Mouse (Mus musculus): ENCODE measurements around the gene Sf3a3.

Gene Sf3a3

GRCm38 (mm10) chr4:124714545-124715481 is at the start of gene Sf3a3:
Sf3a3 (plus strand) TSS chr4:124714776.
- DNase-seq = peak; percentile 94

DNA sequence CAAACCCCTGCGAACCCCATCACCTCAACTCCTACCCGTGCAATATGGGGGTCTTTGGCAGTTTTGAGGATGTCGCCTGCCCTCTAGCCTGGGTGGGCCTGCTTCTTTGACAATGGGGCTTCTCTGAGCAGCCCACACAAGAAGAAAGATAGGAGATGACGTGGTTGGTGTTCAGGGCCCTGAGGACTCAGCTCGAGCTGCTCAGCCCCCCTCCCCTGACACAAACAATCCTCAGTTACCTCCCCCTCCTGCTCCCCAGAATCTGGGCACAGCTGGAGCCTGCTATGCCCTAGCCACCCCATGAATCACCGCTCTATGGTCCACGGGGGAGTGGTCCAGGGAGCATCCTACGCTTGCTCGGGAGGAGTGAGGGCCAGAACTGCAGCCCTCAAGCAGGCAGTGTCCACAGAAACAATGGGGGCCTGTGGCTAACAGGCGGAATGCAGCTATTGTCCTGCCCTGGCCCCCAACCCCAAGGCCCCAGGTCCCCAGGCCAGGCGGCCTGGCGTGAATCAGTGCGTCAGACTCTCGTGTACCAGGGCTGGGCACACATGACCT is 47.0 kb upstream of the Sf3a3 start:
- peak; percentile 22 for DNase-seq

DNA sequence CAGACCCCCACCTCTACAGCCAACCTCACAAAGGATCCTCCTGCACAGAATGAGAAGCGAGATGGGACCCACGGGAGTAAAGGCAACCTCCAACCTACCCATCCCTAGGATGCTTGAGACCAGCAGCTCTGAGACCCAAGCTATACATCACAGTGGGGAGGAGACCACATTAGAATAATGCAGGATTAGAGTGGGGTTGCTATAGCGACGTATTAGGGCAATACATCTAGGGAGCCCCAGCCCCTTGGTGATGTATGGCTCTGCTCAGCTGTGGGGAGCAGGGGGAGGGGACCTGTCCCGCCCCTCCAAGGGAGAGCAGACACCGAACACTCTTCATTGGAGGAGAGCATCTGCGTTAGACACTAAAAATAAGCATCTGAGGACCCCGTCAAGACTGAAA is 46.5 kb upstream of the Sf3a3 start:
- DNase-seq = no peak

DNA sequence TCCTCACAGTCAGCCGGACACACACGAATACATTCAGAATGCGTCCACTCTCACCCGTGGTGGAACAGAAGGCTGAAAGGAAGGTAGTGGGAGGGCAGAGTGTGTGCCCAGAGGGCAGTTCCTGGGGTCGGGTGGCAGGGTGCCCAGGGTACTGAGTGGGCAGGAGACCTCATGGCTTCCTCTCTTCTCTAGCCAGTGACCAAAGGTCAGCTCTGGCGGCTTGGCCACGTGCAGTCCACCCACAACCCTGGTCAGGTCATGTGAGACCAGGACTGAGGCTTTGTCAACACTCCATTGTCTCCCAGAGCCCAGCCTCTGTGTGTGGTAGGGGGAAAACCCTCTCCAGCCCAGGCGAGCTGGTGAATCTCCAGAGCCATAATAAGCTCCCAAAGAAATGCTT is 44.3 kb upstream of the Sf3a3 start:
- no peak for DNase-seq

- no peak for DNase-seq
Observed at GRCm38 (mm10) chr4:124671583-124671982, 43.0 kb upstream of the Sf3a3 start.

GRCm38 (mm10) chr4:124672347-124673320 is 41.9 kb upstream of the Sf3a3 start:
- DNase-seq = peak; percentile 78

GRCm38 (mm10) chr4:124674334-124675032 is 40.1 kb upstream of the Sf3a3 start:
- no peak for DNase-seq

DNA sequence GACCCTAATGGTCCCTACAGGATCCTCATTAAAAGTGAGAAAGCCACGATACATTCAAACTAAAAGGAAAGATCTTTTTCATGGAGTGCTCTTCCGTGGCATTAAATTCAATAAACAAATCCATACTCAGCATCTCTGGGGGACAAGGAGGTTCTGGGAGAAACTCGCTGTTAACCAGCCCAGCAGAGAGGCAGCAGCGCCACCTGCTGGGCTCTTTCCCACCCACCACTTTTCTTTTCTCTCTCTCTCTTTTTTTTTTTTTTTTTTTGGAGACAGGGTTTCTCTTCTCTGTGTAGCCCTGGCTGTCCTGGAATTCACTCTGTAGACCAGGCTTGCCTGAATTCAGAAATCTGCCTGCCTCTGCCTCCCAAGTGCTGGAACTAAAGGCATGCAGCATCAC is 39.5 kb upstream of the Sf3a3 start:
- peak; percentile 66 for DNase-seq

- DNase-seq = no peak
Observed at GRCm38 (mm10) chr4:124675958-124676357, 38.6 kb upstream of the Sf3a3 start.

DNA sequence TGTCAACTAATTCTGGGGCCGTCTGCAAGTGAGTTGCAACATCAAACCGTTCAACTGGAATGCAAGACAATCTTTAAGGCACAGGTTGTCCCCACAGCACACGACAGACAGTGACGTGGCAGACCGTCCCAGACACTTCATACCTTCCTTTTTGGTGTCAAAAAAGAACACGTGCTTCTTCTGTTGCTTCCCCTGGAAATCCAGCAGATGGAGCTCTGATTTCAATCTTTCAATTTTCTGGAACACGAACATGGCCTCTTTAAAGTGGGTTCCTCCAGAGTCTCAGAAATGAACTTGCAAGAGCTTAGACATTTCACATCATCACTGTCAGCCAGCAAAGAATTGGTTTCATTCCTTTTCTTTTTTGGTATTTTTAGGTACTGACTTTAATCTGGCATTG is 32.3 kb upstream of the Sf3a3 start:
- DNase-seq = no peak

DNA sequence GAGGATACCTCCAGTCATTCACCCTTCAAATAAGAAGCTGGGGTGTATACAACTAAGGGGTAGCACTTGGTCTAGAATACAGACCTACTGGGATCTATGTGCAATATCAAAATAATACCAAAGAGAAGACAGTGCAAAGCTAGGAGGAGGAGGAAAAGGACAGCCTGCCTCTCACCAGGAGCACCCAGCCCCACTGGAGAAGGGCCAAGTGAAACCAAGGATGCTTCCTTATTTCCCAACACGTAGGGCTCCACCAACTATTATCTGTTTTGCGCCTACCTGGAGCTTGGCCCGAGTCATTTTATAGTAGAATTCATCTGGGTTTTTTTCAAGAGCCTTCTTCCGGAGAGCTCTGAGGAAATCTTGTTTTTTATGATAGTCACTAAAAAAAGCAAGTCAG is 31.1 kb upstream of the Sf3a3 start:
- peak; percentile 43 for DNase-seq

DNA sequence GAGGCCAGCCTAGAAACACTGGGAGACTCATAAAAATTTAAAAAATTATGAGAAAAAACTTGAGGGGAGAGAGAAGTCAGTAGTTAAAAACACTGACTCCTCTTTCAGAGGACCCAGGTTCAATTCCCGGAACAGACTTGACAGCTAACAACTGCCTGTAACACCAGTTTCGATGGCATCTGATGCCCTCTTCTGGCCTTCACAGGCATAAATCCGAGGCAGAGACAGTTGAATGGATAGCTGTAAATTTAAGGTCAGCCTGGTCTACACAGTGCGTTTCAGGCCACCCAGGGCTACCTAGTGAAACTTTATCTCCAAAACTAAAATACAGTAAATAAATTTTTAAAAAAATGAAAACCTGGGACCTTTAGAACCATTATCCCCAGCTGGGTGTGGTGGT is 29.6 kb upstream of the Sf3a3 start:
- DNase-seq = no peak

GRCm38 (mm10) chr4:124685453-124685852 is 29.1 kb upstream of the Sf3a3 start:
- no peak for DNase-seq

GRCm38 (mm10) chr4:124685897-124686402 is 28.6 kb upstream of the Sf3a3 start:
- no peak for DNase-seq

GRCm38 (mm10) chr4:124691455-124691854 is 23.1 kb upstream of the Sf3a3 start:
- no peak for DNase-seq

DNA sequence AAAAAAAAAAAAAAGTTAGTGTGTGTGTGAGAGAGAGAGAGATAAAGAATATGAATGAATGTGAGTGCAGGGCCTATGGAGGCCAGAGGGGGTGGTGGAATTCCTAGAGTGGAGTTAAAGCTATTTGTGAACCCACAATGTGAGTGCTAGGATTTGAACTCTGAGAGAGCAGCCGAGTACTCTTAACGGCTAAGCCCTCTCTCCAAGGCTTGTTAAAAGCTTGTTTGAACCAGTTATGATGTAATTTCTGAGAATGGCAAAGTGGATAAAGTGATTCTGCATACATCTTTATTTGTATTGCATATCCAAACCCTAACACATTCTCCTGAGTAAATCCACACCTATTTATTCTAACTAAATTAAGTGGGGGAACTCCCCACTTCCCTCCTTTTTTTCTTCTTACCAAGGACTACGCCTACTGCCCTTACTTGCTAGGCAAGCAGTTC is 22.1 kb upstream of the Sf3a3 start:
- no peak for DNase-seq

DNA sequence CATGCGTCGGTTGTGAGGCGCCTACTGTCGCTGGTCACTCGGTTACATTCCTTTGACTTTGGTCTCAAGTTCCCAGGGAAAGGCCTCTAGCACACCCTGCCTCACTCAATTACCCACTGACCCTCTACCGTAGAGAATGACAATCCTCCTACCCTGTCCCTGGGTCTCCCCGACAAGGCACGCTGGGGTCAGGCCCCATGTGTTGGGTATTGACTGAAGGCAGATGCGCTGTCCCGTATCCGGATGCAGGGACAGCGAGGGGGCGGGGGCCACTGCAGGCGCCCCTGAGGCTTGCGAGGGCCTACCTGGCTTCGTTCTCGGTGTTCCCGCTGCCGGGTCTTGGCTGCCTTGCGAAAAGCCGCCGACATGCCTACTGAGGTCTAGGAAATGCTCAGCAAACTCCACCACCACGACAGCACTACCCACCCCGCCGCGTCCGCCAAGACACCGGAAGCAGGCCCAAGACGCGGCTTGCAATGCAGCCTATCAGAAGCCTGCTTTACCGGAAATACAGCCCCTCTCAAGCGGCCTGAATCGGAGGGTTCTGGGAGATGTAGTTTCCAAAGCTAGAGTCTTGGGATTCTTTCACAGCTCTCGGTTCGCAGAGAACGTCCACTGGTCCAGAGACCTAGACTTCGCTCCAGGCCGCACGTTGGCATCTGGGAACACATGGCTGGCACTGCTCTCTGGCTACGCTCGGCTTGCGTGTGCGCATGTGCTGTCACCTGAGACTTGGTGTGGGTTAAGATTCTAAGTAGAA is 21.3 kb upstream of the Sf3a3 start, which contains the start of gene Utp11:
Gene Utp11 (minus strand): TSS at position 466 of the 760 bp plus-strand sequence.
- peak; percentile 87 for DNase-seq

DNA sequence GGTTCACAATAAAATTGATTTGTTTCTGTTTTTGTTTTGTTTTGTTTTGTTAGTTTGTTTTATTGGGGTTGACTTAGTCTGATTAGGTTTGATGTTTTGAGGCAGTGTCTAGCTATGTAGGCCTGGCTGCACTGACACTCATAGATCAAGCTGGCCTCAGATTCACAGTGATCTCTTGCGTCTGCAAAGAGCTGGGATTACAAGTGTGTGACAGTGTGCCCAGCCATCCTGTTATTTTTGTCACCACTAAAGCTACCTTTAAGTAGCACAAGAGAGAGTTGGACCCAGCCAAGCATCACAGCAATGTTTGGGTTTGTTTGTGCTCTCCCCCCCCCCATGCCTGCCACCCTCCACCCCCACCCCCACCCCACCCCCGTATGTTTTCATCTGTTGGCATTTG is 20.0 kb upstream of the Sf3a3 start:
- DNase-seq = no peak

DNA sequence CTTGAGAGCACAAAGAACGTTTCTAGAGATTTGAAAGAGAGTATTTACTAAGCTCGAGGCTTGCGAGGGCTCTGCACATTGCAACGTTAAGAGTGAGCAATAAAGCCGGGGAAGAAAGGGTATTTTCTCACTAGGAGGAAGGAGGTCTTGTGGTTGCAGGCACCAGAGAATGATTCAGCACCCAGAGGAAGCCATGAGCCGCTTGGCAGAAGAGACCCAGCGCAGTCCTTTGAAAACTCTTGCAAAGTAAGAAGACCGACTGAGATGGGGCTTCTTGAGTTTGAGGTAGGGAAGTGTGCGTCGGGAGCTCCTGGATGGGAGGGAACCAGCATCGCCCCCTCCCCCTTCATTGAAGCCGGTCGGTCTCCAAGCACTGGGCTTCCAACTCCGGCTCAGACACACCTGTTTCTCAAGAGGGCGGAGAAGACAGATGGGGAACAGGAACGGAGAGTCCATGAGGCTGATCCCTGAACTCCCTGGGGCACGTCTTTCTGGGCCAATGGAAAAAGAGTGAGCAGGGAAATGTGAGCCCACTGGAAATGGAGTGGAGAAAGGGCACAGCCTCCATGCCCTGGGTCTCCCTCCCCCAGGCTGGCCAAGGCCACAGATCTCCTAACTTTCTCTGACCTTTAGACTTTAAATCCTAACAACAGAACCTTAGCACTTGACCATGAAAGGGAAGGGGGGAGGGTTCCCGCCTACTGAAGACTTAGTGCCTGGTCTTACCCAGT is 18.6 kb upstream of the Sf3a3 start:
- no peak for DNase-seq

DNA sequence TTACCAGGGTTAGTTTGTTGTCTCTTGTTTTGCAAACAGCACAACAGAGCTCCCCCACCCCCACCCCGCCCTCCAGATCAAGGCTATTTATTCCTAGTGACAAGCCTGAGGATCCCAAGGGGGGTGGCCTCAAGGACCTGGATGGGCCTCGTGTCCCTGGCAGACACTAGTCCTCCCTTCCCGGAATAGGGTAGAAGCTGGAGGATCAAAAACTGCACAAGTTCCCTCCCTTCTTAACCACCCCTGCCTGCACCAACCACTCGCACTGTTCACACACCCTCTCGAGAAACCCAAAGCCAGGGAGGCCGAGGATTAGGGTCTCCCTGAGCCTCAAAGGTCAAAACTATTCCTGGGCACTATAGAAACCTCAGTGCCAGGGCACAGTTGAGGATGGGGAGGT is 14.8 kb upstream of the Sf3a3 start:
- no peak for DNase-seq

Data from cerebellum, adult 9-11 months (tissue).